Mouse (Mus musculus): ENCODE results near the gene Noxred1.
"Not testable (repeated sequence)": the region's sequence is repeated elsewhere in the genome, so short reads cannot be mapped to it uniquely, and the experiment has no call there.

The Noxred1 gene

DNA sequence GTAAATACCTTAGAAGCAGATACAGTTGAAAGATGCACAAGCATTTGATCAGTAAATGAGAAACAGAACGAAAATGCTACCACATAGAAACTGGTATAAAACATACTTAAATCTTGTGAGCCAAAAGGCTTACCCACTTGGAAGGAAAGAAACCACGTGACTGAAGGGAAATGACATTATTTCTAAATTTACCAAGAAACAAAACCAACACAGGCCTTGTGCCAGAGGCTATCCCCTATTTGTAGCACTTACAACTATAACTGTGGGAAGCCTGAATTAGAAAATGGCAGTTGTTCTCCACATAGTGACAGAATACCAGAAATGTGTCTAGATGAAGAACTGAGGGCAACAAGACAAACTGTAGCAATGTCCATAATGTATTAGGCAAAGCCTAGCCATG, 22.5 kb downstream of the Noxred1 start:
- no peaks in the 10 kb centered on the region for H3K27me3 ChIP-seq (ENCODE audit: insufficient read depth, low read length)
- no peaks in the 10 kb centered on the region for H3K4me1 ChIP-seq (replicated peaks; ENCODE audit: low read depth, low read length)
- no peak overlapping the region for H3K4me3 ChIP-seq (replicated peaks; ENCODE audit: low read length)
- H3K36me3 ChIP-seq (ENCODE audit: insufficient read depth, low read length): peaks cover 6% of the 10 kb centered on the region
- no peak for TF ChIP-seq POU5F1 (IDR thresholded peaks at IDR 0.05; ENCODE audit: borderline replicate concordance, low read length)
- no peak for TF ChIP-seq NANOG (IDR thresholded peaks at IDR 0.05; ENCODE audit: borderline replicate concordance, low read length)
- TF ChIP-seq CTCF (conservative IDR thresholded peaks at IDR 0.05; ENCODE audit: low read length): no peak
- no peaks in the 10 kb centered on the region for H3K9me3 ChIP-seq (ENCODE audit: low read length)

DNA sequence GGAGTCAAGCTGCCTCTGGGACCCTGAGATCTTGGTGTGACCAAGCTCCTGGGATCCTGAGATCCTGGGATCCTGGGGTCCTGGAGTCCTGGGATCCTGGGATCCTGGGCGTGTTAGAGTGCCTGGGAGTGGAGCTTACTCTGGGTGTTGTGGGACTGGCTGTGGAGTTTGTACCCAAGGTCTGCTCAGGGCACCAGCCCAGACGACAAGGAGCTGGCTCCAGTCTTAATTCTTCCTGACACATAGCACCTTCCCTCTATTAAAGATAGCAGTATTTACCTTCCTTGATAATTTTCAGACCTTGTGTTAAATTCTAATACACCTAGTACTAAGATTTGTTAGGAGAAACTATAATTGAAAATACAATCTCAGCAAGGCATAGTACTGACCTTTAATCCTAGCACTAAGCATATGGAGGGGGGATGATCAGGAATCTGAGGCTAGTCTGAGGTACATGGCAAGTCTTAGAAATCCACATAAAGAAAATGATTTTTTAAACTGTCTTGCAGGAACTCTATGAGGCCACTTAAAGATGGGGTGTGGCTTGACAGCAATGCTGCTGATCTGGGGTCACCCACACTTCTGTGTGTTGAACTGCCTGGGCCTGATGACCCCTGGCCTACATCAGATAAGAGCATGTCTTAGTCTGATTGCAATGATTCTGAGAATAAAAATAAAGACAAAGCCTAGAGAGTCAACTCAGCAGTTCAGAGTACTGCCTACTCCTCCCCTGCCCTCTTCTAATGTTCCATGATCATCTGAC, 25.5 kb downstream of the Noxred1 start:
- no peaks in the 10 kb centered on the region for H3K27me3 ChIP-seq (ENCODE audit: insufficient read depth, low read length)
- no peak for TF ChIP-seq CTCF (conservative IDR thresholded peaks at IDR 0.05; ENCODE audit: low read length)
- TF ChIP-seq POU5F1 (IDR thresholded peaks at IDR 0.05; ENCODE audit: borderline replicate concordance, low read length): no peak
- TF ChIP-seq NANOG (IDR thresholded peaks at IDR 0.05; ENCODE audit: borderline replicate concordance, low read length): no peak
- no peaks in the 10 kb centered on the region for H3K4me1 ChIP-seq (replicated peaks; ENCODE audit: low read depth, low read length)
- no peaks in the 10 kb centered on the region for H3K36me3 ChIP-seq (ENCODE audit: insufficient read depth, low read length)
- H3K9me3 ChIP-seq (ENCODE audit: low read length): no peaks in the 10 kb centered on the region
- no peak overlapping the region for H3K4me3 ChIP-seq (replicated peaks; ENCODE audit: low read length)

GRCm38 (mm10) chr12:87205789-87206188, 32.7 kb downstream of the Noxred1 start:
- H3K9me3 ChIP-seq (ENCODE audit: low read length); H3K36me3 ChIP-seq (ENCODE audit: insufficient read depth, low read length); H3K4me3 ChIP-seq (replicated peaks; ENCODE audit: low read length); H3K27me3 ChIP-seq (ENCODE audit: insufficient read depth, low read length): not testable (repeated sequence)
- peak; percentile 64; the same call in 1 of the 2 replicates for TF ChIP-seq NANOG (IDR thresholded peaks at IDR 0.05; ENCODE audit: borderline replicate concordance, low read length)
- peaks cover 22% of the 10 kb centered on the region for H3K4me1 ChIP-seq (replicated peaks; ENCODE audit: low read depth, low read length)

DNA sequence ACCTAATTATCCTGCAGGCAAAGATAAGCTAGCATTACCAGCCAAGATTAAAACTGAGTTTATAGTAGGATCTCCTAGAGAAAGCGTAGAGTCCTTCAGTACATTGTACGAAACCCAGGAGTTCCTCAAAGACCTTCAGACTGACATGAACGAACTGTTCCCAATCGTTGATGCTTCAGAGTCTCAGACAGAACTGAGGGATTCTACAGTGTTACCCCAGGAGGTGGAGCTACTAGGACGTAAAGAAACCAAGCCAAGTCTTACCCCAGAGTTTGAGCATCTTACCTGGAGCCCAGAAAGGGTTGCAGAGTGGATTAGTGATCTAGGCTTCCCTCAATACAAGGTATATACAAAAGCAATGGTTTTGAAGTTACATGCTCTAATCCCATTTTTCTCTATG, 36.8 kb downstream of the Noxred1 start:
- Histone ChIP-seq H3K27me3 (ENCODE audit: insufficient read depth, low read length) (peaks cover 4% of the 10 kb centered on the region; the same call in 1 of the 2 replicates), H3K36me3 (ENCODE audit: insufficient read depth, low read length) (no peaks in the 10 kb centered on the region), H3K4me3 (replicated peaks; ENCODE audit: low read length) (no peak overlapping the region), H3K4me1 (replicated peaks; ENCODE audit: low read depth, low read length) (peaks cover 36% of the 10 kb centered on the region), H3K9me3 (ENCODE audit: low read length) (peaks cover 3% of the 10 kb centered on the region; the same call in 1 of the 2 replicates)
- TF ChIP-seq POU5F1 (IDR thresholded peaks at IDR 0.05; ENCODE audit: borderline replicate concordance, low read length) (no peak), NANOG (IDR thresholded peaks at IDR 0.05; ENCODE audit: borderline replicate concordance, low read length) (no peak), CTCF (conservative IDR thresholded peaks at IDR 0.05; ENCODE audit: low read length) (no peak)

- TF ChIP-seq POU5F1 (IDR thresholded peaks at IDR 0.05; ENCODE audit: borderline replicate concordance, low read length) (no peak), CTCF (conservative IDR thresholded peaks at IDR 0.05; ENCODE audit: low read length) (no peak), NANOG (IDR thresholded peaks at IDR 0.05; ENCODE audit: borderline replicate concordance, low read length) (no peak)
- Histone ChIP-seq H3K4me1 (replicated peaks; ENCODE audit: low read depth, low read length) (peaks cover 25% of the 10 kb centered on the region), H3K4me3 (replicated peaks; ENCODE audit: low read length) (peak within 1 kb of the TSS; percentile 93), H3K36me3 (ENCODE audit: insufficient read depth, low read length) (no peaks in the 10 kb centered on the region), H3K27me3 (ENCODE audit: insufficient read depth, low read length) (peaks cover 4% of the 10 kb centered on the region; the same call in 1 of the 2 replicates), H3K9me3 (ENCODE audit: low read length) (no peaks in the 10 kb centered on the region)
These were observed 38.5 kb downstream of the Noxred1 start, which contains the start of gene Tmed8 for GRCm38 (mm10) chr12:87199973-87200586. TSS of gene Tmed8 (minus strand) at chr12:87200454.

DNA sequence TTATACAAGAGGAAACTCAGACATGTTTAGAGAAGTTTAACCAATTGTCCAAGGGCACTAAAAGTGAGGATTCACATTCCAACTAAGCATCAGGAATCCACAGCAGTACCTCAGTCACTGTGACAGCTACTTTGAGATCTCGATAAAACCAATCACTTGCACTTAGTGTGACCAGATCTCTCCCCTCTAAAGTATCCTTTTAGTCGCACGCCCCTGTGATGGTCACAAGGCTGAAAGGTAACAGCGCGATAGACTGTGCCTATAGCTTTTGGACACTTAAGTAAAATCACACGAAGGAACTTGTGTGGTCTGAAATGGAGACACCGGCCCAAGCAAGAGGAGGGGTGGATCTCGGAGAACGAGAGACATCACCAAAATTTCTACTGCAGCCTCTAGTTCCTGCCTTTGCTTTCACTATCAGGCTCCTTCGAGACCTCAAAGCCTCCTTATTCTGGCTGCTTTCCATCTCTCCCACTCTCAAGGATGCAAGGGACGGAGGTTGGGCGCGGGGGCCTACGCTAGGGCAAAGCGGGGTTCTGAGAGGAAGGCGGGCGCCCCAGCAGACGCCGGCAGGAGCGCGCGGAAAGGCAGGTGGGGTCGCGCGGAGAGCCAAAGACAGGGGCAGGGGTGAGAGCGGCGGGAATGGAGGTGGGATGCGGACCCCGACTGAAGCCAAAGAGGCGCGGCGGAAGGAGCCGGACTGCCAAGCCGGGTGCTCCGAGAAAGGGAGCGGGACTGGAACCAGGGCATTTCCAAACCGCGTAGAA, 39.1 kb downstream of the Noxred1 start, which contains the start of gene Samd15:
Gene Samd15, plus strand, starts transcription at position 518 of the 767 bp plus-strand sequence.
- Histone ChIP-seq H3K9me3 (ENCODE audit: low read length) (no peaks in the 10 kb centered on the region), H3K4me1 (replicated peaks; ENCODE audit: low read depth, low read length) (peaks cover 25% of the 10 kb centered on the region), H3K27me3 (ENCODE audit: insufficient read depth, low read length) (peaks cover 4% of the 10 kb centered on the region; the same call in 1 of the 2 replicates), H3K4me3 (replicated peaks; ENCODE audit: low read length) (peak within 1 kb of the TSS; percentile 93), H3K36me3 (ENCODE audit: insufficient read depth, low read length) (no peaks in the 10 kb centered on the region)
- no peak for TF ChIP-seq POU5F1 (IDR thresholded peaks at IDR 0.05; ENCODE audit: borderline replicate concordance, low read length)
- TF ChIP-seq NANOG (IDR thresholded peaks at IDR 0.05; ENCODE audit: borderline replicate concordance, low read length): no peak
- no peak for TF ChIP-seq CTCF (conservative IDR thresholded peaks at IDR 0.05; ENCODE audit: low read length)

DNA sequence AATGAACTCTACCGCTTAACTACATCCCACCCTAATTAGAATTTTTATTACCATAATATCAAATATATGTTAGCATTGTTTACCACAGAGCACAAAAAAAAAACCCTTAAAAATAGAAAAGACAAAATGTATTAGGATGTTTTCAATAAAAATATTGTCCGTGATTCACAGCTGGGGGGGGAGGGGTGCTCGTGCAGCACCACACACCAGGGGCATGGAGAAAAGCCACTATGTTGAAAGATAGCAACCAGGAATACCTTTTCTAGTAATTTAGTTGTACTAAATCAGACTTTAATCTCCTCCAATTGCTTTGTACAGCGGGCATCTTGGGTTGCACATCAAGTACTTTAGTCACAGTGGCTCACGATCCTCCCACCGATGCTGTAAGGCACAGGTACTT, 39.7 kb downstream of the Noxred1 start:
- no peak for TF ChIP-seq CTCF (conservative IDR thresholded peaks at IDR 0.05; ENCODE audit: low read length)
- TF ChIP-seq POU5F1 (IDR thresholded peaks at IDR 0.05; ENCODE audit: borderline replicate concordance, low read length): no peak
- TF ChIP-seq NANOG (IDR thresholded peaks at IDR 0.05; ENCODE audit: borderline replicate concordance, low read length): no peak
- Histone ChIP-seq H3K27me3 (ENCODE audit: insufficient read depth, low read length) (peaks cover 4% of the 10 kb centered on the region; the same call in 1 of the 2 replicates), H3K36me3 (ENCODE audit: insufficient read depth, low read length) (no peaks in the 10 kb centered on the region), H3K4me3 (replicated peaks; ENCODE audit: low read length) (peak overlapping the region; percentile 93), H3K4me1 (replicated peaks; ENCODE audit: low read depth, low read length) (peaks cover 25% of the 10 kb centered on the region), H3K9me3 (ENCODE audit: low read length) (no peaks in the 10 kb centered on the region)

- H3K4me1 ChIP-seq (replicated peaks; ENCODE audit: low read depth, low read length): peaks cover 38% of the 10 kb centered on the region
- H3K4me3 ChIP-seq (replicated peaks; ENCODE audit: low read length): no peak overlapping the region
- H3K36me3 ChIP-seq (ENCODE audit: insufficient read depth, low read length): no peaks in the 10 kb centered on the region
- H3K9me3 ChIP-seq (ENCODE audit: low read length): no peaks in the 10 kb centered on the region
- H3K27me3 ChIP-seq (ENCODE audit: insufficient read depth, low read length): peaks cover 4% of the 10 kb centered on the region; the same call in 1 of the 2 replicates
- TF ChIP-seq POU5F1 (IDR thresholded peaks at IDR 0.05; ENCODE audit: borderline replicate concordance, low read length): no peak
- no peak for TF ChIP-seq CTCF (conservative IDR thresholded peaks at IDR 0.05; ENCODE audit: low read length)
These were observed 42.2 kb downstream of the Noxred1 start for GRCm38 (mm10) chr12:87196310-87196709.

Measured in E14TG2a.4 (cell line).